Mouse (Mus musculus) stomach, postnatal 0 days (tissue): ENCODE data around the gene Tmem109.

ENCODE experiments used
- CTCF ChIP-seq: IDR thresholded peaks from 2 replicates; pipeline ENCODE4 v1.5.1; 2016; ENCODE audit warnings: antibody characterized with exemption, low read depth, mild to moderate bottlenecking, moderate library complexity
- EP300 ChIP-seq: optimal IDR thresholded peaks from 2 replicates; pipeline ENCODE3; 2016; ENCODE audit warnings: antibody characterized with exemption

GRCm38 (mm10) chr19:10828321-10828720 lies 53.5 kb downstream of the Tmem109 start:
- TF ChIP-seq EP300 (no peak), CTCF (no peak)
